ENCODE assay signal across 8 mouse cellular contexts in genomic region chr11:94521219-94521843, GRCm38 (mm10). TPM values are rescaled to one million over a fixed set of nuclear protein-coding genes. Genes with fewer than 3 reads are reported as not detected.
A peak's percentile ranks its signal among the peaks of the same experiment; 100 is the strongest.
DNase-seq lines count a peak whose midpoint lies in the region; ATAC-seq and TF ChIP-seq lines count a peak whose summit lies in the region.

Gene Mycbpap (minus strand): TSS chr11:94521742.

- peak within 1 kb of the TSS; percentile 61 for H3K9ac ChIP-seq in midbrain, embryonic 15.5 days

- H3K27me3 ChIP-seq in kidney, adult 2 months (replicated peaks; ENCODE audit: control insufficient read depth, insufficient read depth, low read length): no peaks in the 10 kb centered on the region
- H3K27me3 ChIP-seq in midbrain, embryonic 15.5 days (replicated peaks): no peaks in the 10 kb centered on the region

- H3K36me3 ChIP-seq in kidney, adult 2 months (ENCODE audit: control insufficient read depth, insufficient read depth, low read length): no peaks in the 10 kb centered on the region
- H3K36me3 ChIP-seq in midbrain, embryonic 15.5 days (replicated peaks): no peaks in the 10 kb centered on the region

- H3K4me3 ChIP-seq in kidney, adult 2 months (ENCODE audit: insufficient read depth, low read depth, low read length): peak within 1 kb of the TSS; percentile 53
- H3K4me3 ChIP-seq in midbrain, embryonic 15.5 days: peak within 1 kb of the TSS; percentile 51

- no peaks in the 10 kb centered on the region; the same call in 1 of the 2 replicates for H3K4me1 ChIP-seq in kidney, adult 2 months (ENCODE audit: control insufficient read depth, insufficient read depth, low read length)
- peaks cover 14% of the 10 kb centered on the region; the same call in 1 of the 2 replicates for H3K4me1 ChIP-seq in midbrain, embryonic 15.5 days

- 2% methylated on average over 42 of the region's 42 CpGs for WGBS in kidney, adult 2 months
- WGBS in midbrain, embryonic 15.5 days: 1% methylated on average over 42 of the region's 42 CpGs

- H3K27ac ChIP-seq in kidney, adult 2 months (ENCODE audit: insufficient read depth, low read depth, low read length): peak within 1 kb of the TSS; percentile 69
- H3K27ac ChIP-seq in midbrain, embryonic 15.5 days: peak within 1 kb of the TSS; percentile 35; the same call in 1 of the 2 replicates

- H3K9me3 ChIP-seq in midbrain, embryonic 15.5 days: no peaks in the 10 kb centered on the region

- DNase-seq in gastrocnemius, adult 18-20 months (ENCODE audit: low spot score): peak; percentile 24
- no peak for DNase-seq in gastrocnemius, postnatal 10 days
- peak; percentile 45 for DNase-seq in heart, adult 8-10 months (ENCODE audit: low spot score)
- DNase-seq in kidney, adult 2 months: peak; percentile 72
- DNase-seq in liver: peak; percentile 42
- DNase-seq in spleen, postnatal 36 days (ENCODE audit: low spot score in 2 of 2): peak; percentile 13 to 17

- no peak for TF ChIP-seq CTCF in kidney, adult 2 months (conservative IDR thresholded peaks at IDR 0.05; ENCODE audit: insufficient read depth, insufficient read length, low read depth, low read length)

- TF ChIP-seq POLR2A in kidney, adult 2 months (IDR thresholded peaks at IDR 0.05; ENCODE audit: low read depth, low read length): no peak

- ATAC-seq in common myeloid progenitor, adult 5-6 weeks (replicated peaks; ENCODE audit: low read depth, poor library complexity, severe bottlenecking): peak; percentile 86
- peak; percentile 81 for ATAC-seq in midbrain, embryonic 15.5 days (replicated peaks)

- H3K4me2 ChIP-seq in midbrain, embryonic 15.5 days: peak within 1 kb of the TSS; percentile 91

RNA-seq across cellular contexts. Expression of gene Mycbpap, which starts in this region (rescaled TPM):
- not detected for total RNA-seq in gastrocnemius, adult 18-20 months (2021)
- not detected for total RNA-seq in gastrocnemius, postnatal 10 days (2021)
- total RNA-seq in common myeloid progenitor, adult 5-6 weeks (2017): 0.55 and 10.8 TPM in 2 replicates
- 1 to 10 TPM in 3 of 4 experiments, under 1 TPM in 1; 0.75 to 2.3 (median 1.4) TPM for total RNA-seq in heart, adult 8-10 months (2022)
- polyA plus RNA-seq in kidney, adult 2 months (2012; rRNA removed): 5.0 TPM in 2 replicates
- 4.1 and 4.5 TPM in 2 replicates for polyA plus RNA-seq in midbrain, embryonic 15.5 days (2015; fragmentation: Nextera tagmentation; extraction: Ambion mirVana)

Comparison
In these comparisons a context has a peak if more than half of its experiments do, and no peak if none do; other contexts are left out.
1. Peak in DNase-seq in gastrocnemius, adult 18-20 months; RNA of the gene not detected or under 1 TPM.